Mouse (Mus musculus) right cerebral cortex, postnatal 14 days (tissue): Measurements from ENCODE around the gene Nup205.
A peak's percentile ranks its signal among the peaks of the same experiment; 100 is the strongest.
"Not testable (repeated sequence)": the region's sequence is repeated elsewhere in the genome, so short reads cannot be mapped to it uniquely, and the experiment has no call there.

Experiments used
- DNase-seq: peaks from one replicate; pipeline ENCODE4 v3.0.0; 2022

The Nup205 gene

GRCm38 (mm10) chr6:35176979-35177649 is at the start of gene Nup205:
Gene Nup205 (plus strand): TSS chr6:35177421.
- DNase-seq, result peak; percentile 80

GRCm38 (mm10) chr6:35132806-35133205 is 44.4 kb upstream of the Nup205 start:
- no peak for DNase-seq

GRCm38 (mm10) chr6:35133246-35133578 is 44.0 kb upstream of the Nup205 start:
- DNase-seq, result no peak

- DNase-seq, result peak; percentile 98
Observed at GRCm38 (mm10) chr6:35133579-35134488, 43.4 kb upstream of the Nup205 start, which contains the start of gene Cnot4. Gene Cnot4 (minus strand): TSS chr6:35133724.

GRCm38 (mm10) chr6:35134844-35135243 is 42.4 kb upstream of the Nup205 start:
- DNase-seq, result no peak

- DNase-seq, result no peak
Observed at GRCm38 (mm10) chr6:35140351-35140750, 36.9 kb upstream of the Nup205 start.

GRCm38 (mm10) chr6:35145569-35145968 is 31.7 kb upstream of the Nup205 start:
- DNase-seq, result no peak

GRCm38 (mm10) chr6:35147726-35148422 is 29.3 kb upstream of the Nup205 start:
- DNase-seq, result no peak

- no peak for DNase-seq
Observed at GRCm38 (mm10) chr6:35154540-35154939, 22.7 kb upstream of the Nup205 start.

GRCm38 (mm10) chr6:35169250-35169649 is 8.0 kb upstream of the Nup205 start:
- no peak for DNase-seq

- not testable (repeated sequence) for DNase-seq
Observed at GRCm38 (mm10) chr6:35172028-35172427, 5.2 kb upstream of the Nup205 start.

GRCm38 (mm10) chr6:35173181-35173580 is 4.0 kb upstream of the Nup205 start:
- DNase-seq, result no peak

- peak; percentile 29 for DNase-seq
Observed at GRCm38 (mm10) chr6:35177650-35178272, 540 bp downstream of the Nup205 start.

- not testable (repeated sequence) for DNase-seq
Observed at GRCm38 (mm10) chr6:35179299-35179698, 2.1 kb downstream of the Nup205 start.

- DNase-seq, result no peak
Observed at GRCm38 (mm10) chr6:35184781-35185180, 7.6 kb downstream of the Nup205 start.

- DNase-seq, result no peak
Observed at GRCm38 (mm10) chr6:35191198-35191597, 14.0 kb downstream of the Nup205 start.

- no peak for DNase-seq
Observed at GRCm38 (mm10) chr6:35225696-35226095, 48.5 kb downstream of the Nup205 start.

GRCm38 (mm10) chr6:35229415-35229814 is 52.2 kb downstream of the Nup205 start:
- no peak for DNase-seq

- no peak for DNase-seq
Observed at GRCm38 (mm10) chr6:35236108-35236785, 59.0 kb downstream of the Nup205 start.

GRCm38 (mm10) chr6:35243252-35243651 is 66.0 kb downstream of the Nup205 start:
- no peak for DNase-seq

GRCm38 (mm10) chr6:35243989-35244388 is 66.8 kb downstream of the Nup205 start:
- DNase-seq, result no peak

GRCm38 (mm10) chr6:35245086-35245485 is 67.9 kb downstream of the Nup205 start:
- DNase-seq, result no peak
